Mouse (Mus musculus): ENCODE measurements around the gene Fkbp6.
"Not testable (repeated sequence)": the region's sequence is repeated elsewhere in the genome, so short reads cannot be mapped to it uniquely, and the experiment has no call there.

Gene Fkbp6

GRCm38 (mm10) chr5:135349862-135350261, at the start of gene Fkbp6:
Gene Fkbp6 (minus strand): TSS chr5:135350044.
- no peak for DNase-seq

GRCm38 (mm10) chr5:135399382-135399781, 49.5 kb upstream of the Fkbp6 start:
- DNase-seq, result no peak

GRCm38 (mm10) chr5:135395826-135396225, 46.0 kb upstream of the Fkbp6 start:
- peak in 1 of 2 experiments; percentile 21 for DNase-seq

- DNase-seq, result peak; percentile 77 to 84
These were observed 44.4 kb upstream of the Fkbp6 start, which contains the start of gene Pom121 for GRCm38 (mm10) chr5:135394004-135394823. Gene Pom121 (minus strand): TSS chr5:135394546.

GRCm38 (mm10) chr5:135383771-135384170, 33.9 kb upstream of the Fkbp6 start:
- DNase-seq, result no peak

- DNase-seq, result no peak
These were observed 32.9 kb upstream of the Fkbp6 start for GRCm38 (mm10) chr5:135382746-135383145.

- no peak for DNase-seq
These were observed 31.6 kb upstream of the Fkbp6 start for GRCm38 (mm10) chr5:135381356-135381925.

- no peak for DNase-seq
These were observed 30.8 kb upstream of the Fkbp6 start for GRCm38 (mm10) chr5:135380681-135381080.

- DNase-seq, result no peak
These were observed 26.5 kb upstream of the Fkbp6 start for GRCm38 (mm10) chr5:135376341-135376740.

GRCm38 (mm10) chr5:135375167-135375566, 25.3 kb upstream of the Fkbp6 start:
- DNase-seq, result peak; percentile 36 to 40

GRCm38 (mm10) chr5:135373601-135374000, 23.8 kb upstream of the Fkbp6 start:
- DNase-seq, result no peak

- DNase-seq, result no peak
These were observed 21.4 kb upstream of the Fkbp6 start for GRCm38 (mm10) chr5:135371195-135371594.

- peak; percentile 95 for DNase-seq
These were observed 20.2 kb upstream of the Fkbp6 start, which contains the start of gene Nsun5 for GRCm38 (mm10) chr5:135369787-135370654. Gene Nsun5 (plus strand): TSS chr5:135369953.

- not testable (repeated sequence) for DNase-seq
These were observed 19.4 kb upstream of the Fkbp6 start for GRCm38 (mm10) chr5:135369196-135369595.

- DNase-seq, result peak in 1 of 2 experiments; percentile 39
These were observed 18.5 kb upstream of the Fkbp6 start for GRCm38 (mm10) chr5:135368312-135368711.

- no peak for DNase-seq
These were observed 18.0 kb upstream of the Fkbp6 start for GRCm38 (mm10) chr5:135367841-135368240.

- no peak for DNase-seq
These were observed 13.7 kb upstream of the Fkbp6 start for GRCm38 (mm10) chr5:135363540-135363939.

GRCm38 (mm10) chr5:135362572-135362971, 12.7 kb upstream of the Fkbp6 start:
- DNase-seq, result no peak

- no peak for DNase-seq
These were observed 9.9 kb upstream of the Fkbp6 start for GRCm38 (mm10) chr5:135359772-135360171.

GRCm38 (mm10) chr5:135357556-135357955, 7.7 kb upstream of the Fkbp6 start:
- peak; percentile 31 to 41 for DNase-seq

- no peak for DNase-seq
These were observed 6.2 kb upstream of the Fkbp6 start for GRCm38 (mm10) chr5:135356090-135356489.

- no peak for DNase-seq
These were observed 3.7 kb upstream of the Fkbp6 start for GRCm38 (mm10) chr5:135353564-135353963.

- no peak for DNase-seq
These were observed 3.2 kb upstream of the Fkbp6 start, which contains the start of gene Trim50 for GRCm38 (mm10) chr5:135352995-135353394. Gene Trim50 (plus strand): TSS chr5:135353295.

Data from lung, adult 18-20 months (tissue).